In the genomic region with DNA sequence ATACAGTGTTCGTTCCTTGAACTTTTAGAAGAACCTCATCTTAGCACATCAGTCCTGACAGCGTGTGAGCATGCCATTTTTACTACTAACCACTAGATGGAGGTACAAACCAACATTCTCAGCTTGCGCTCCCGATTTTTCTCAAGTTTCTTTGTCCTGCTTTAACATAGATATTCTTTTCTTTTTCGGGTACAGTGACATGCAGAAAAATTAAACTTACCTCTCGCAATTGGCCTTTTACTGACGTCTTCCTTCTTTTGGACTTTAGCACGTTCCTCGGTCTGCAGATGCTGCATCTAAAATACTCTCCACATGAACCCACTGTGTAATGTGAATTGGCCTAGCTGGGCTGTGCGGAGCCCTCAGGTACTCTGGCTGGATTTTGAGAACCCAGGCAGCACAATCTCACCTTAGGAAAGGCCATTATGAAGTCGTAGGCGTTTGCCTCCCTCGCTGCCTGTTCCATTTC, we compare ENCODE assay signal across 9 mouse cellular contexts. TPM values are rescaled to one million over a fixed set of nuclear protein-coding genes. Genes with fewer than 3 reads are reported as not detected.
DNase-seq lines count a peak whose midpoint lies in the region; ATAC-seq and TF ChIP-seq lines count a peak whose summit lies in the region.
"Had no signal": no experiment of that assay in that cellular context is flagged by ENCODE, and none has a peak within 500 bp of the region (broad histone marks: within the 10 kb centered on the region; RNA-seq: fewer than 3 reads in every experiment).

No protein-coding gene starts in this region.

- WGBS in heart, adult 2 months = 12% methylated on average over 13 of the region's 13 CpGs
- WGBS in forebrain, embryonic 16.5 days = 15% methylated on average over 13 of the region's 13 CpGs
- 19% methylated on average over 13 of the region's 13 CpGs for WGBS in intestine, embryonic 16.5 days
- WGBS in stomach, embryonic 15.5 days = 15% methylated on average over 13 of the region's 13 CpGs

- TF ChIP-seq EP300 in heart, adult 2 months (IDR thresholded peaks at IDR 0.05; ENCODE audit: insufficient read depth, low read depth, low read length) = no peak

- H3K9me3 ChIP-seq in forebrain, embryonic 16.5 days (ENCODE audit: control insufficient read depth, low read length) = no peaks in the 10 kb centered on the region
- H3K9me3 ChIP-seq in intestine, embryonic 16.5 days (ENCODE audit: control insufficient read depth, low read length) = no peaks in the 10 kb centered on the region
- no peaks in the 10 kb centered on the region for H3K9me3 ChIP-seq in stomach, embryonic 15.5 days

- peak; percentile 83 for TF ChIP-seq CTCF in heart, adult 2 months (IDR thresholded peaks at IDR 0.05)

- no peak for TF ChIP-seq POLR2A in heart, adult 2 months (IDR thresholded peaks at IDR 0.05; ENCODE audit: insufficient read depth, low read depth, low read length)

- no peaks in the 10 kb centered on the region for H3K4me1 ChIP-seq in heart, adult 2 months (ENCODE audit: control insufficient read depth, insufficient read depth, low read length)
- peaks cover 9% of the 10 kb centered on the region for H3K4me1 ChIP-seq in forebrain, embryonic 16.5 days (replicated peaks; ENCODE audit: control insufficient read depth, insufficient read depth, low read length)
- no peaks in the 10 kb centered on the region for H3K4me1 ChIP-seq in intestine, embryonic 16.5 days (ENCODE audit: control insufficient read depth, insufficient read depth, low read length)
- no peaks in the 10 kb centered on the region for H3K4me1 ChIP-seq in stomach, embryonic 15.5 days

- no peaks in the 10 kb centered on the region for H3K79me2 ChIP-seq in heart, adult 2 months (replicated peaks; ENCODE audit: control insufficient read depth, insufficient read depth, low read length)

- peak overlapping the region; percentile 58 for H3K4me2 ChIP-seq in forebrain, embryonic 16.5 days (ENCODE audit: low read length)
- H3K4me2 ChIP-seq in intestine, embryonic 16.5 days (ENCODE audit: low read depth, low read length) = peak overlapping the region; percentile 42; the same call in 1 of the 2 replicates
- H3K4me2 ChIP-seq in stomach, embryonic 15.5 days = peak overlapping the region; percentile 40; the same call in 1 of the 2 replicates

- H3K36me3 ChIP-seq in heart, adult 2 months (ENCODE audit: control insufficient read depth, insufficient read depth, low read length) = no peaks in the 10 kb centered on the region
- H3K36me3 ChIP-seq in forebrain, embryonic 16.5 days (ENCODE audit: control insufficient read depth, insufficient read depth) = no peaks in the 10 kb centered on the region
- H3K36me3 ChIP-seq in intestine, embryonic 16.5 days (ENCODE audit: control insufficient read depth, insufficient read depth, low read length) = no peaks in the 10 kb centered on the region
- no peaks in the 10 kb centered on the region for H3K36me3 ChIP-seq in stomach, embryonic 15.5 days

- no peak overlapping the region for H3K27ac ChIP-seq in heart, adult 2 months
- no peak overlapping the region for H3K27ac ChIP-seq in forebrain, embryonic 16.5 days (ENCODE audit: low read length)
- H3K27ac ChIP-seq in intestine, embryonic 16.5 days (ENCODE audit: low read length) = no peak overlapping the region
- no peak overlapping the region for H3K27ac ChIP-seq in stomach, embryonic 15.5 days

- H3K9ac ChIP-seq in heart, adult 2 months (ENCODE audit: low read depth, low read length) = no peak overlapping the region
- H3K9ac ChIP-seq in forebrain, embryonic 16.5 days (replicated peaks; ENCODE audit: low read depth, low read length) = peak overlapping the region; percentile 51
- no peak overlapping the region for H3K9ac ChIP-seq in intestine, embryonic 16.5 days (ENCODE audit: low read depth, low read length)
- no peak overlapping the region for H3K9ac ChIP-seq in stomach, embryonic 15.5 days

- no peak for DNase-seq in heart, adult 2 months
- DNase-seq in heart, adult 11 months = no peak
- DNase-seq in ZHBTc4 (ENCODE audit: low read depth, low spot score) = peak; percentile 55
- no peak for DNase-seq in adrenal gland, adult 2 months

- H3K27me3 ChIP-seq in heart, adult 2 months (ENCODE audit: control insufficient read depth, insufficient read depth, low read length) = no peaks in the 10 kb centered on the region
- no peaks in the 10 kb centered on the region for H3K27me3 ChIP-seq in forebrain, embryonic 16.5 days (replicated peaks; ENCODE audit: control insufficient read depth, insufficient read depth, low read length)
- H3K27me3 ChIP-seq in intestine, embryonic 16.5 days (replicated peaks; ENCODE audit: control insufficient read depth, insufficient read depth, low read length) = no peaks in the 10 kb centered on the region
- H3K27me3 ChIP-seq in stomach, embryonic 15.5 days (replicated peaks) = no peaks in the 10 kb centered on the region

- H3K4me3 ChIP-seq in heart, adult 2 months = no peak overlapping the region
- H3K4me3 ChIP-seq in forebrain, embryonic 16.5 days (replicated peaks; ENCODE audit: low read length) = peak overlapping the region; percentile 29
- H3K4me3 ChIP-seq in intestine, embryonic 16.5 days (ENCODE audit: low read length) = no peak overlapping the region
- H3K4me3 ChIP-seq in stomach, embryonic 15.5 days (replicated peaks) = no peak overlapping the region

- intact Hi-C loops in heart, adult 2 months (cut with DNase I) = no loop called here

- peak; percentile 74 for ATAC-seq in forebrain, embryonic 16.5 days
- peak; percentile 67 for ATAC-seq in intestine, embryonic 16.5 days
- peak; percentile 70 for ATAC-seq in megakaryocyte, adult 5-6 weeks (ENCODE audit: poor library complexity, severe bottlenecking)
- no peak for ATAC-seq in stomach, embryonic 15.5 days (ENCODE audit: insufficient read depth, low FRiP score, low read depth)

RNA-seq across cellular contexts. Expression of a gene that starts 39.4 kb away (rescaled TPM):
- not detected for total RNA-seq in heart, adult 2 months (2021)
- polyA plus RNA-seq in heart, adult 2 months (2012; rRNA removed) = not detected in 2 replicates
- not detected in 2 replicates for polyA plus RNA-seq in forebrain, embryonic 16.5 days (2015; fragmentation: Nextera tagmentation; extraction: Ambion mirVana)
- polyA plus RNA-seq in intestine, embryonic 16.5 days (2015; fragmentation: Nextera tagmentation; extraction: Ambion mirVana) = not detected in 2 replicates
- total RNA-seq in megakaryocyte, adult 5-6 weeks (2015) = not detected in 2 replicates
- total RNA-seq in megakaryocyte, adult 5-6 weeks (2017) = not detected in 2 replicates
- polyA plus RNA-seq in stomach, embryonic 15.5 days (2015; fragmentation: Nextera tagmentation; extraction: Ambion mirVana) = not detected in 2 replicates
- not detected for total RNA-seq in adrenal gland, adult 2 months (2021)
- not detected in 2 replicates for polyA plus RNA-seq in adrenal gland, adult 2 months (2012; rRNA removed)
- total RNA-seq: left cerebral cortex, adult 8-10 months had no signal
